Mouse (Mus musculus) left cerebral cortex, postnatal 25 days (tissue): Measurements from ENCODE around the gene Bpifb2. TPM values are rescaled to one million over a fixed set of nuclear protein-coding genes. Genes with fewer than 3 reads are reported as not detected.
"Not testable (repeated sequence)": the region's sequence is repeated elsewhere in the genome, so short reads cannot be mapped to it uniquely, and the experiment has no call there.

ENCODE experiments used
- DNase-seq, 2 experiments: peaks; one replicate each; pipeline ENCODE4 v3.0.0; 2022; ENCODE audit warnings: low spot score in 2 of 2, mixed read lengths in 1 of 2
- intact Hi-C: fragments of 180-260 bp; cut with DNase I; formaldehyde crosslinking; loops from one replicate; pipeline ENCODE4 v1.15.1; 2025
- total RNA-seq, 2 experiments: library from RNA; stranded (reverse); gene quantifications; 2 replicates each; pipeline ENCODE4 v1.2.3; 2021

Gene Bpifb2
- total RNA-seq, result not detected

DNA sequence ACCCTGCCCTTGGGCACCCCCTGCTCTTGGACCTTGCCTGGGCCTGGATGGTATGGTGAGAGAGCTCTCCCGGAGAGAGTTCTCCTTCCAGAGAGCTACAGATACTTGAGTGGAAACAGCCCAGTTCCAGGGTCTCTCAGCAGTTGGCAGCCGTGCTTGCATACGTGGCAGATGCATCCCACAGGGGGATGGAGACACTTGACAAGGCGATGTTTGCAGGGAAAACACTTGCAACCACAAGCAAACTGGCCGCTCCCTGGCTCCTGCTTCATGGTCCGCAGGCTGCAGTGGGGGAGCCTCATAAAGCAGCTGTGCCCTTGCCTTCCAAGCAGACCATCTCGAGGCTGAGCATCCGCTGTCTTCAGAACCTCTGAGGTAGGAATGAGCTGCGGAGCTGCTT, at the start of gene Bpifb2:
Gene Bpifb2 (plus strand): TSS at position 301 of the 400 bp plus-strand sequence.
- intact Hi-C loops, result no loop called here
- DNase-seq, result no peak

DNA sequence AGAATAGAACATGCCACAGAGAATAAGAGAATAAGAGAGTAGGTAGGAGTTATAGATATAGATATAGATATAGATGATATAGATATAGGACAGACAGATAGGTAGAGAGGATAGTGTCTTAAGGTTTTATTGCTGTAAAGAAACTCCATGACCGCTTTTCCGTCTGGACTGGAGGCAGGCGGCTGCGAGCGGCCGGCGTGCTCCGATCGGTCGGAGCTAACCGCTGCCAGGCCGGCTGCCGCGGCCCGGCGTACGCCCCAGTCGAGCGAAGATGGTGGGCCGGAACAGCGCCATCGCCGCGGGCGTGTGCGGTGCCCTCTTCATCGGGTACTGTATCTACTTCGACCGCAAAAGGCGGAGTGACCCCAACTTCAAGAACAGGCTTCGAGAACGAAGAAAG, 48.9 kb upstream of the Bpifb2 start:
- DNase-seq, intact Hi-C loops: not testable (repeated sequence)

- DNase-seq, result no peak
- intact Hi-C loops, result no loop called here
Measured at GRCm38 (mm10) chr2:153827171-153827830, 47.5 kb upstream of the Bpifb2 start.

- intact Hi-C loops, result no loop called here
- no peak for DNase-seq
Measured at GRCm38 (mm10) chr2:153828704-153829103, 46.1 kb upstream of the Bpifb2 start.

- DNase-seq, result no peak
- intact Hi-C loops, result no loop called here
Measured at GRCm38 (mm10) chr2:153833291-153833690, 41.6 kb upstream of the Bpifb2 start.

DNA sequence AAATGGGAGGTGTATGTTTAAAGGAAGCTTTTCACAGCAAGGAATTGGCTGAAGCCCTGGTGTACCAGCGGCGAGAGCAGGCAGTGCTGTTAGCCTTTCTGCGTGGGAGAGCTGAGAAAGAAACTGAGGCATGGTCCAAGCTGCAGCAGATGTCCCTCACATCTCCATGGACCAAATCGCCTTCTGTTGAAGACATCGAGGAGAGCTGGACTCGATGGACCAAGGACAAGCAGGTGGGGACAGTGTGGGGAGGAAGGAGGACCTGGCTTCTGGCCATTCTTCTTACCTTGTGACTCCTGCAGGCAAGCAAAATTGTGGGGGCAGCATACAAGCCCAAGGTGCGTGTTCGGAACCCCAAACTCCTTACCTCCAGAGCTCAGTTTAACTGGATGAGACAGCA, 32.0 kb upstream of the Bpifb2 start:
- intact Hi-C loops, result no loop called here
- no peak for DNase-seq

GRCm38 (mm10) chr2:153848389-153848788, 26.5 kb upstream of the Bpifb2 start:
- no peak for DNase-seq
- intact Hi-C loops, result no loop called here

- intact Hi-C loops, result loop anchor here (1.0 to 2.0 kb wide), 3 partner anchors 43 to 182 kb away; no protein-coding TSS in a partner anchor
Measured at GRCm38 (mm10) chr2:153850351-153851029, 24.4 kb upstream of the Bpifb2 start.

GRCm38 (mm10) chr2:153851030-153851360, 23.9 kb upstream of the Bpifb2 start:
- DNase-seq, result peak; percentile 46 to 58
- intact Hi-C loops, result loop anchor here (1.0 to 2.0 kb wide), 3 partner anchors 44 to 182 kb away; no protein-coding TSS in a partner anchor

More at GRCm38 (mm10) chr2:153850351-153851029, 24.4 kb upstream of the Bpifb2 start:
- DNase-seq, result no peak

GRCm38 (mm10) chr2:153853544-153853943, 21.3 kb upstream of the Bpifb2 start:
- intact Hi-C loops, result no loop called here
- DNase-seq, result no peak

DNA sequence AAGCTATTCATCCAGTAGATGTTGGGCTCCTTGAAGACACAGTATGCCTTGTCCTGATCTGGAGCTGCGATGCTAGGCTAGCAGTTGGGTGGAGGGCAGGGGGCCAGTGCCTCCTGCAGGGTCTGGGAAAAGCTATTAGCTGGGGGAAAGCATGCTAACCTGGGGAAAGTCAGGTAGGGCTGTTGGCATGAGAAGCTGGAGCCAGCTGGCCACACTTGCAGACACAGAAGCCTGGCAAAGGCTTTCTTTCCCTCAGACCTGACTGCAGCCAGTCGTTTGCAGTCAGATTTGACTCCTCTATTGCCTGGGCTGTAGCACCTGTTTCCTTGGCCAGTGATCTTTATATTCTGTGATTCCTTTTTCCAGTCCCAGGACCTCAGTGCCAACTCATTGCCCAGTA, 15.3 kb upstream of the Bpifb2 start:
- intact Hi-C loops, result no loop called here
- DNase-seq, result no peak

- intact Hi-C loops, result no loop called here
- no peak for DNase-seq
Measured at GRCm38 (mm10) chr2:153860315-153860714, 14.5 kb upstream of the Bpifb2 start.

- DNase-seq, result no peak
- intact Hi-C loops, result no loop called here
Measured at GRCm38 (mm10) chr2:153860715-153861114, 14.1 kb upstream of the Bpifb2 start.

- DNase-seq, result no peak
- intact Hi-C loops, result no loop called here
Measured at GRCm38 (mm10) chr2:153861960-153862359, 12.9 kb upstream of the Bpifb2 start.

DNA sequence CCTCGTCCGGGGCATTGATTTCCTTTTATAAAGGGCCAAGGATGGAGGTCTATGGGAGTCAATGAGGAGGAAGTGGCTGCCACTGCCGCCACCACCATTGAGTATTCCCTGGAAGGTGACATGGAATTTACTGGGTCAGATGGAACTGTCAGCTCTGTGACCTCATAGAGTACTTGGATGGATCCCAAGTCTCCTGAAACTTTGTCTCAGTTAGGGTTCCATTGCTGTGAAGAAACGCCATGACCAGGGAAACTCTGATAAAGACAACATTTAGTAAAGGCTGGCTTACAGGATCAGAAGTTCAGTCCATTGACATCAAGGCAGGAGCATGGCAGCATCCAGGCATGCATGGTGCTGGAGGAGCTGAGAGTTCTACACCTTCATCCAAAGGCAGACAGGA, 3.9 kb upstream of the Bpifb2 start, which contains the start of gene Sun5:
Gene Sun5 (minus strand): TSS at position 101 of the 400 bp plus-strand sequence.
- intact Hi-C loops, result no loop called here

GRCm38 (mm10) chr2:153899111-153899510, 24.3 kb downstream of the Bpifb2 start:
- intact Hi-C loops, result no loop called here
- no peak for DNase-seq

More for the DNA sequence above, 3.9 kb upstream of the Bpifb2 start, which contains the start of gene Sun5:
- DNase-seq, result no peak

- intact Hi-C loops, result no loop called here
- no peak for DNase-seq
Measured at GRCm38 (mm10) chr2:153900088-153900487, 25.2 kb downstream of the Bpifb2 start, which contains the start of gene Bpifb6. TSS of gene Bpifb6 (plus strand) at chr2:153900388.

- intact Hi-C loops, result no loop called here
- DNase-seq, result no peak
Measured at GRCm38 (mm10) chr2:153902726-153903125, 27.9 kb downstream of the Bpifb2 start.

- intact Hi-C loops, result no loop called here
- DNase-seq, result no peak
Measured at GRCm38 (mm10) chr2:153906626-153907025, 31.8 kb downstream of the Bpifb2 start.

DNA sequence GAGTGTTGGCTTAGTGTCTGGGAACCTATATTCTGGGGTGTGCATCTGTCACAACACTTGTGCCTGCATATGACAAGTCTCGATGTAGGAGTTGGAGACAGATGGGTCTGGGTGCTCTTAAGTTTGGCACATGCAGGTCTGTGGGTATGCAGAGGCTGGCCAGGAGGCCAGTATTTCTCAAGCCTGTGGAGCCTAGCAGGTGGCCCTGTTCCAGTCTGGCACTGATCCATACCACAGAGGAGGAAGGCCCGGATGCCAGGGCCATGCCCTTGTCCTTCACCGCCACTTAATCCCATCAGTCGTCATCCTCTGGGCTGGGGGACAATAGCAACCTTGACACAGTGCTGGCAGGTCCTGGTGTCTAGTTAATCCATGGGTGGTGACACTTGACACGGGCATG, 39.3 kb downstream of the Bpifb2 start:
- DNase-seq, result peak in 1 of 2 experiments; percentile 61
- intact Hi-C loops, result no loop called here

DNA sequence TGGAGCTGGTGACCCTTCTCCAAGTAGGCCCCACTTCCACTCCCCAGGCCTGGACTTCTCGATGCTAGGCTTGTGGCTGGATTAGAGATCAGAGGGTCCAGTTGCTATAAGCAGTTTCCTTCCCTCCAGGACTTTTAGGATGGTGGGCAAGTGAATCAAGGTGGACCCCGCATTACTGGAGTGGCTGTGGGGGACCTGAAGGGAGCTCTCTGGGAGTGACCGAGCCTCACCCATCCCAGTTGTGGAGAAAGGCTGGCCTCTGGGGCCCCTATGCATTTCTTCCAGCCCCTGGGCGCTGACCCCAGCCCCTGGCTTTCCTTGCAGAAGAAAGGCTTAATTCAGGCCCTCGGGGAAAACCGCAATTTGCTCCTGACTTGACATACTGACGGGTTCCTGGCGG, 43.1 kb downstream of the Bpifb2 start, which contains the start of gene Bpifb3:
Gene Bpifb3 (plus strand): TSS at position 301 of the 400 bp plus-strand sequence.
- no peak for DNase-seq

More for the DNA sequence above, 43.1 kb downstream of the Bpifb2 start, which contains the start of gene Bpifb3:
- intact Hi-C loops, result no loop called here
